Mouse (Mus musculus): ENCODE results near the gene Mettl7a1. TPM values are rescaled to one million over a fixed set of nuclear protein-coding genes. Genes with fewer than 3 reads are reported as not detected.
"Not testable (repeated sequence)": the region's sequence is repeated elsewhere in the genome, so short reads cannot be mapped to it uniquely, and the experiment has no call there.

Mettl7a1 gene
- polyA plus RNA-seq, 1 experiment: 9.2 TPM

DNA sequence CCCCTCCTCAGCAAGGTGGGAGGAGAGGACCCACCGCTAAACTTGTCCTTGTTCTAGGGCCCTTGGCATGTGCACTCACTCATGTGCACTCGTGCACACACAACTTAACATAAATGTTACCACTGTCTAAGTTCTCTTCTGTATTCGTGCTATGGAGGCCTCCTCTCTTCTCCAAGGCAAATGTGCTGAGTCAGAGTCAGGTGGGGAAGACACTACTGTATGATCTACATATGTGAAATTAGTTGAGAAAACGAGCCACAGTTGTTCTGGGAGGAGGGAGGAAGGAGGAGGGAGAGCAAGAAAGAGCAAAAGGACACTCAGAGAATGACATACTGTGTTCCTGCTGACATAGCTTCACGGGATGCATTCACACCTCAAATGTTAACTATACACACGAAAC lies 3.4 kb upstream of the Mettl7a1 start:
- Histone ChIP-seq H3K9me3 (peaks cover 18% of the 10 kb centered on the region), H3K4me3 (replicated peaks) (no peak overlapping the region), H3K4me1 (peaks cover 27% of the 10 kb centered on the region), H3K27me3 (replicated peaks) (peaks cover 11% of the 10 kb centered on the region), H3K36me3 (replicated peaks; ENCODE audit: low read length) (no peaks in the 10 kb centered on the region)
- TF ChIP-seq FLI1 (IDR thresholded peaks at IDR 0.05; ENCODE audit: low read length): no peak
- TF ChIP-seq GATA1 (IDR thresholded peaks at IDR 0.05; ENCODE audit: borderline replicate concordance, low read length): no peak

- peaks cover 31% of the 10 kb centered on the region for H3K4me1 ChIP-seq
- no peak overlapping the region for H3K4me3 ChIP-seq (replicated peaks)
- TF ChIP-seq GATA1 (IDR thresholded peaks at IDR 0.05; ENCODE audit: borderline replicate concordance, low read length) (no peak), FLI1 (IDR thresholded peaks at IDR 0.05; ENCODE audit: low read length) (no peak)
- peaks cover 11% of the 10 kb centered on the region for H3K27me3 ChIP-seq (replicated peaks)
- H3K36me3 ChIP-seq (replicated peaks; ENCODE audit: low read length): no peaks in the 10 kb centered on the region
- peaks cover 18% of the 10 kb centered on the region for H3K9me3 ChIP-seq
Measured at GRCm38 (mm10) chr15:100301556-100301955, 2.4 kb upstream of the Mettl7a1 start.

DNA sequence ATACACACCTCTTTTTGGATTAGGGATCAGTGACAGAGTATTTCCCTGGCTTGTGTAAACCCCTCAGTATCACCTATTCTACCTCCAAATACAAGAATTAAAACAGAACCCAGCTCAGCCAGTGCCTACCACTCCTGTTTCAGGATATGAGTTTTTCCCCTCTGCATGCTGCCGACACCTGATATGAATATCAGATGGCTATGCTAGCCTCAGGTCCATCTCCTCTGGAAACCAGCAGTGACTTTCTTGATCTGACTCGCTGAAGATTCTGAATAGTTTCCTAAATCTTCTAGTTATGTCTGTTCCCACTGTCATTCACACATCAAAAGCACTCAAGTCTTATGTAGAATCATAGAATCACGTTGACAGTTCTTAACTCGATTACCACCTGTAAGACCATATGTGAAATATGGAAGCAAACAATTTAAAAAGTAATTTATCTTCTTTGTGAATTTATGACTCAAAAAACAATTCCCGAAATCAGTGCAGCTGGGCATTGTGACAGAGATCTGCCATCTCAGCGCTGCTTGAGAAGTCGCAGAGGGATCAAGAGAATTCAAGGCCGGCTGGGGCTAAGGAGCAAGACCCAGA lies 417 bp upstream of the Mettl7a1 start:
- no peaks in the 10 kb centered on the region for H3K36me3 ChIP-seq (replicated peaks; ENCODE audit: low read length)
- no peak overlapping the region for H3K4me3 ChIP-seq (replicated peaks)
- no peak for TF ChIP-seq GATA1 (IDR thresholded peaks at IDR 0.05; ENCODE audit: borderline replicate concordance, low read length)
- TF ChIP-seq FLI1 (IDR thresholded peaks at IDR 0.05; ENCODE audit: low read length): no peak
- H3K9me3 ChIP-seq: peaks cover 8% of the 10 kb centered on the region
- H3K4me1 ChIP-seq: peaks cover 31% of the 10 kb centered on the region
- peaks cover 11% of the 10 kb centered on the region for H3K27me3 ChIP-seq (replicated peaks)

- Histone ChIP-seq H3K27me3 (replicated peaks) (peaks cover 2% of the 10 kb centered on the region), H3K4me3 (replicated peaks) (no peak overlapping the region), H3K9me3 (no peaks in the 10 kb centered on the region), H3K36me3 (replicated peaks; ENCODE audit: low read length) (no peaks in the 10 kb centered on the region), H3K4me1 (peaks cover 23% of the 10 kb centered on the region)
- TF ChIP-seq GATA1 (IDR thresholded peaks at IDR 0.05; ENCODE audit: borderline replicate concordance, low read length) (no peak), FLI1 (IDR thresholded peaks at IDR 0.05; ENCODE audit: low read length) (no peak)
Measured at GRCm38 (mm10) chr15:100306201-100306600, 2.3 kb downstream of the Mettl7a1 start.

DNA sequence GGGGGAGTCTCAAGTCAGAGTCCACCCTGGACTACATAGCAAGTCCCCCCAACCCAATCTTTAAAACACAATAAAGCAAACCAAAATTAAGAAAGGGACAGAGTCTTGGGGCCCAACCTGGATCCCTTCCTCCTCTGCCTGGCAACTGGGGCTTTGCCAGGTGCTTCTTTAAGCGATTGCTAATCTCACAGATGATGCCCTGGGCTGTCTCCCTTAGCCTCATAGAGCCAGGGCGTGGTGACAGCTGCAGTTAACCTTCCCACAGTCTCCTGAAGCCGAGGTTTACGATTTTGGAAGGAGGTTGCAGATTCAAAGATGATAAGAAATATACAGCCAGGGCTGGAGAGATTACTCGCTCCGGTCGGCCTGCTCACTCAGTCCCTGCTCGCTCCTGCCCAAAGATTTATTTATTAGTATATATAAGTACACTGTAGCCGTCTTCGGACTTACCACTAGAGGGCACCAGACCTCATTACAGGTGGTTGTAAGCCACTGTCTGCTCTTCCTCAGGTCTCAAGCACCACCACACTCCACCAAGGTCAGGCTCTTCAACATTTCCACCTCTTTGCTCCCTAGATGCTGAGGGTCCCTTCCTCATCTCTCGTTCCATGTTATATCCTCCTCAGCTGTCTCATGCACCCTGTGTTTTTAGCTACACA lies 3.6 kb downstream of the Mettl7a1 start:
- not testable (repeated sequence) for H3K36me3 ChIP-seq (replicated peaks; ENCODE audit: low read length); H3K9me3 ChIP-seq; H3K4me3 ChIP-seq (replicated peaks); H3K27me3 ChIP-seq (replicated peaks)
- H3K4me1 ChIP-seq: peaks cover 33% of the 10 kb centered on the region

DNA sequence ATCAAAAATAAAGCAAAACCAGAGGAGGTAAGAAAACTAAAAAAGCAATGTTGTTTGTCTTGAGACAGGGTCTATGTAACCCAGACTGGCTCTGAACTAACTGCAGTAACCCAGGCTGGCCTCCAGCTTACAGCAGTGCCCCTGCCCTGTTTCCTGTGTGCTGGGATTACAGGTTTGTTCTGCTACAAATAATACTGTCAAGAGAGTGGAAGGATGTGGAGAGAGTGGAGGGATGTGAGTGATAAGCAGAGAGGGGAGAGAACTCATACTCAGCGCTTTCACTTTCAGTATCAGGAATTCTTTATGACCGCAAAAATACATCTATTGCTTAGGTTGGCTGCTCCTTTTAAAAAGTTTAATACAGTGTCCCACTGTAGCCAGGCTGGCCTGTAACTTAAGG lies 8.4 kb downstream of the Mettl7a1 start:
- Histone ChIP-seq H3K4me1 (peaks cover 15% of the 10 kb centered on the region), H3K36me3 (replicated peaks; ENCODE audit: low read length) (peaks cover 2% of the 10 kb centered on the region), H3K9me3 (peaks cover 7% of the 10 kb centered on the region), H3K4me3 (replicated peaks) (peak overlapping the region; percentile 87), H3K27me3 (replicated peaks) (no peaks in the 10 kb centered on the region)
- no peak for TF ChIP-seq GATA1 (IDR thresholded peaks at IDR 0.05; ENCODE audit: borderline replicate concordance, low read length)
- TF ChIP-seq FLI1 (IDR thresholded peaks at IDR 0.05; ENCODE audit: low read length): no peak

GRCm38 (mm10) chr15:100314448-100315145 lies 10.7 kb downstream of the Mettl7a1 start:
- H3K36me3 ChIP-seq (replicated peaks; ENCODE audit: low read length): peaks cover 2% of the 10 kb centered on the region
- H3K4me1 ChIP-seq: peaks cover 29% of the 10 kb centered on the region
- no peaks in the 10 kb centered on the region for H3K27me3 ChIP-seq (replicated peaks)
- peaks cover 7% of the 10 kb centered on the region for H3K9me3 ChIP-seq
- no peak for TF ChIP-seq FLI1 (IDR thresholded peaks at IDR 0.05; ENCODE audit: low read length)
- TF ChIP-seq GATA1 (IDR thresholded peaks at IDR 0.05; ENCODE audit: borderline replicate concordance, low read length): no peak
- H3K4me3 ChIP-seq (replicated peaks): no peak overlapping the region

- not testable (repeated sequence) for H3K36me3 ChIP-seq (replicated peaks; ENCODE audit: low read length); H3K9me3 ChIP-seq; H3K4me3 ChIP-seq (replicated peaks); H3K27me3 ChIP-seq (replicated peaks)
- H3K4me1 ChIP-seq: peaks cover 20% of the 10 kb centered on the region
Measured at GRCm38 (mm10) chr15:100318014-100318671, 14.2 kb downstream of the Mettl7a1 start.

- Histone ChIP-seq H3K36me3 (replicated peaks; ENCODE audit: low read length) (no peaks in the 10 kb centered on the region), H3K9me3 (peaks cover 1% of the 10 kb centered on the region), H3K27me3 (replicated peaks) (peaks cover 2% of the 10 kb centered on the region), H3K4me1 (peaks cover 27% of the 10 kb centered on the region), H3K4me3 (replicated peaks) (no peak overlapping the region)
- no peak for TF ChIP-seq FLI1 (IDR thresholded peaks at IDR 0.05; ENCODE audit: low read length)
- TF ChIP-seq GATA1 (IDR thresholded peaks at IDR 0.05; ENCODE audit: borderline replicate concordance, low read length): no peak
Measured at GRCm38 (mm10) chr15:100319884-100320283, 15.9 kb downstream of the Mettl7a1 start.
